Mouse (Mus musculus): ENCODE results near the gene Dennd1c. TPM values are rescaled to one million over a fixed set of nuclear protein-coding genes. Genes with fewer than 3 reads are reported as not detected.
"Not testable (repeated sequence)": the region's sequence is repeated elsewhere in the genome, so short reads cannot be mapped to it uniquely, and the experiment has no call there.

The Dennd1c gene
- total RNA-seq, 2 experiments from 2014 or later, result 7.2 to 25.0 TPM

DNA sequence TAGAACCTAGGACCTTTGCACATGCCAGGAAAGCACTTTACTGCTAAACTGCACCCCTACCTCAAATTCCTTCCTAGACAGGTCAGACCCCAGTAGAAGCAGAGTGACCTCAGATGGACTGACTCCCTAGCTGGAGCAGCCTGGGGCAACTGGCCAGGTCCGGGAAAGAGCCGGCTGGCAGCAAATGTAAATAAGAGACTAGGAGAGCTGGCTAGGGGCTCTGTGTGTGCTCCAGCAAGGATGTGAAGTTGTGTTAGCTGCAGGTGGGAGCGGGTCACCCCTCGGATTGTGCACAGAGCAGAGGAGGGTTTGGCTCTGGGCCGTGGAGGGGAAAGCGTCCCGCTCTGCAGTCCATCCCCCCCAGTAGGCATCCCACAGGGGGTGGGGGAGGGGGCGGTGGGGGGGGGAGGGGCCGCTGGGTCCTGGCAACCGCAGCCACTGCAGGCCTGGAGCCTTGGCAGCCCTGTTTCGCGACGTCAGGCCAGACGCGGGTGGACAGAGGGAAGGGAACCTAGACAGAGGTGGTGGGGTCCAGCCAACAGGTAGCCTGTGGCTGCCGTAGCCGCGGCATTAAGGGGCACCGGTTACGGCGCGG lies 19.3 kb downstream of the Dennd1c start, which contains the start of gene Crb3:
TSS of gene Crb3 (plus strand) at position 215 of the 595 bp plus-strand sequence.
- no peak for ATAC-seq (replicated peaks; ENCODE audit: low FRiP score, poor library complexity, severe bottlenecking)

DNA sequence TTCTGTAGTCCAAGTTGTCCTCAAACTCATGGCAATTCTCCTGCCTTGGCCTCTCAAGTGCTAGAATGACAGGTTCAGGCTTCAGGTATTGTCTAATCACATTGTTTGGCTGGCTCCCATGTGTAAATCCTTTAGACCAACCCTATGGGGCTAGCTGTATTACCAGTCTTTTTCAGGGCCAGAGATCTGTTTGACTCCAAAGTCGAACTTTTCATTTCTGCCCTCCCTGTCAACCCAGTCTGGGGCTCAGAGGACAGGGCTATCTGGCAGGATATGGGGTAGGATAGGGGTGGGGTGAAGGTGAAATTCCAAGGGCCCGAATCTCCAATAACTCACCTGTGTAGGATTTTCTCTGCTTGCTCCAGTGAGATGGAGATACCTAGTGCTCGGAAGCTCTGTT lies 22.1 kb downstream of the Dennd1c start:
- no peak for ATAC-seq (replicated peaks; ENCODE audit: low FRiP score, poor library complexity, severe bottlenecking)

DNA sequence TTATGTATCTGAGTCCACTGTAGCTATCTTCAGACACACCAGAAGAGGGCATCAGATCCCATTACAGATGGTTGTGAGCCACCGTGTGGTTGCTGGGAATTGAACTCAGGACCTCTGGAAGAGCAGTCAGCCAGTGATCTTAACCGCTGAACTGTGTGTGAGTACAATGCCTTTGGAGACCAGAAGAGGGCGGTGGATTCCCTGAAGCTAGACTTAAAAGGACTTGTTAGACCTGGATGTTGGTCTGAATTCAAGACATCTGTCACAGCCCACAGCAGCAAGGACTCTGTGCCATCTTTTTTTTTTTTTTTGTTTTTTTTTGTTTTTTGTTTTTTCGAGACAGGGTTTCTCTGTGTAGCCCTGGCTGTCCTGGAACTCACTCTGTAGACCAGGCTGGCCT lies 26.6 kb downstream of the Dennd1c start:
- not testable (repeated sequence) for ATAC-seq (replicated peaks; ENCODE audit: low FRiP score, poor library complexity, severe bottlenecking)

DNA sequence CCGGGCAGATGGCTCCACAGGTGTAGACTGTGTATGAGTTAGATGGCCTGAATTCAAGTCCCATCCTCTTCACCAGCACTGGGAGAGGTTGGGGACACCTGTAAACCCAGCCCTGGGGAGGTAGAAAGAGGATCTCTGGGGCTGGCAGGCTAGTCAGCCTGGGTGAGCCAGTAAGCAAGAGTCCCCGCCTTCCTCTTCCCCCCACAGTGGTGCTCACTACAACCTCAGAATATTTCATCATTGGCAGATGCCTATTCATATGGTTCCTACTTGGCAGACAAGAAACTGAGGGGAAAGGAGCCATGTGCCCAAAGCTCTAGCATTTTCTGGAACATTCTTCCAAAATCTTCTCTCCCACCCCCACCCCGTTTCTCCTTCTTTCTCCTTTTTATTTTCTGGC lies 29.5 kb downstream of the Dennd1c start:
- ATAC-seq (replicated peaks; ENCODE audit: low FRiP score, poor library complexity, severe bottlenecking), result no peak

DNA sequence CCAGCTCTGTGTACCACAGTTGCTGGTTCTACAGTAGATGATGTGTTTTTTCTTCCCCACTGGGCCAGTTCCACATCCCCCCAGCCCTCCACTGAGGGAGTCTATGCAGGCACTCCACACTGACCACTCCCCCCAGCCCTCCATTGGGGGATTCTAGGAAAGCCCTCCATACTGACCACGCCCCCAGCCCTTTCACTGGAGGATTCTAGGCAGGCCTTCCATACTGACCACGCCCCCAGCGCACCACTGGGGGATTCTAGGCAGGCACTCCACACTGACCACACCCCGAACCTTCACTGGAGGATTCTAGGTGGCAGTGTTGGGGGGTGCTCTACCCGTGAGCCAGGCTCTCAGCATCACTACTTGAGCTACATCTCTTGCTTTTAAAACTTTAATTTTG lies 30.9 kb downstream of the Dennd1c start:
- ATAC-seq (replicated peaks; ENCODE audit: low FRiP score, poor library complexity, severe bottlenecking), result no peak

DNA sequence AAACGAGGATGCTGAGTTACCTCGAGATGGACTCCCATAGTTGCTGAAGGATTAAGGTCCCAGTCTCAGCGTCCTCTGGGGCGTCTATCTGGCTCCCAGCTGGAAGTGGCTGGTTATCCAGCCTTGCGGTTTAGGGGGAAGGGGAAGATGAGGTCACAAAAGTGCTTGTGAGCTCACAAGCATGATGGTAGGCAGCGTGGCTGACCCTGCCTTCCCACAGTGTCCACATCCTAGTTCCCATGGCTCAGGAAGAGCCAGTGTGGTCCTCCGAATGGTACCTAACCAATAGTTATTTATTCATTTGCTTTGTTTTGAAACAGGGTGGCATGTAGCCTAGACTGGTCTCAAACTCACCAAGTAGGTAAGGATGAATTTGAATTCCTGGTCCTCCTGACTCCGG lies 36.8 kb downstream of the Dennd1c start, which contains the start of gene Slc25a41:
TSS of gene Slc25a41 (minus strand) at position 101 of the 400 bp plus-strand sequence.
- ATAC-seq (replicated peaks; ENCODE audit: low FRiP score, poor library complexity, severe bottlenecking), result no peak

DNA sequence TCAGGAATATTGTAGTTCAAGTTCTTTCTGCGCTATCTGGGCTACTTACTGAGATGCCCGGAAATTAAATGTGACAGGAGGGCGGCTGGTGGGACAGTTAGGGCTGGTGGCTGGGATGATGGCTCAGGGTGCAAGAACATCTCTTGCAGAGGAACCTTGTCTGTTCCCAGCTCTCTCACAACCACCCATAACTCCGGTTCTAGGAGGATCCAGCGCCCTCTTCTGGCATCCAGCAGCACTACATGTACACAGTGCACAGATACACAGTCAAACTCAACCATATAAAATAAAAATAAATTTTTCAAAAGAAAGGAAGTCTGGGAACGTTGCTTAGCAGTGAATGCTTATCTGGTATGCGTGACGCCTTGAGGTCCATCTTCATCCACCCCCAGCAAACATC lies 39.3 kb downstream of the Dennd1c start:
- no peak for ATAC-seq (replicated peaks; ENCODE audit: low FRiP score, poor library complexity, severe bottlenecking)

DNA sequence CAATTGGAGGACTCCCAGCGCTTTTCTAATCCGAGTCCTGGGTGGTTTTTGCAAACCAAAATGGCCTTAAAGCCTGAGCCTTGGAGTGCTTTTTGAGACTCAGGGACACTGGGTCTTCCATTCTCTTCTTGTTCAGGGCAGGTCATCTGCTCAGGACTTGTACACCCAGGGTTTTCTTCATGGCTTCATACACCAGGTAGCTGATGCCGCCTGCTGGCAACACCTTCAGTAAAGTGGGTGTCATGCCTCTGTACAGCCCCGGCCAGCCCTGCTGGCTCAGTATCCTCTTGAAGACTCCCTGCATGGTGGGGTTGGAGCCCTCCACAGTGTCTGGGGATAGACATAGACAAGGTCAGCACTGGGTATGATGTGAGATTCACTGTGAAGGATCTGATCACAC lies 45.5 kb downstream of the Dennd1c start:
- ATAC-seq (replicated peaks; ENCODE audit: low FRiP score, poor library complexity, severe bottlenecking), result no peak

DNA sequence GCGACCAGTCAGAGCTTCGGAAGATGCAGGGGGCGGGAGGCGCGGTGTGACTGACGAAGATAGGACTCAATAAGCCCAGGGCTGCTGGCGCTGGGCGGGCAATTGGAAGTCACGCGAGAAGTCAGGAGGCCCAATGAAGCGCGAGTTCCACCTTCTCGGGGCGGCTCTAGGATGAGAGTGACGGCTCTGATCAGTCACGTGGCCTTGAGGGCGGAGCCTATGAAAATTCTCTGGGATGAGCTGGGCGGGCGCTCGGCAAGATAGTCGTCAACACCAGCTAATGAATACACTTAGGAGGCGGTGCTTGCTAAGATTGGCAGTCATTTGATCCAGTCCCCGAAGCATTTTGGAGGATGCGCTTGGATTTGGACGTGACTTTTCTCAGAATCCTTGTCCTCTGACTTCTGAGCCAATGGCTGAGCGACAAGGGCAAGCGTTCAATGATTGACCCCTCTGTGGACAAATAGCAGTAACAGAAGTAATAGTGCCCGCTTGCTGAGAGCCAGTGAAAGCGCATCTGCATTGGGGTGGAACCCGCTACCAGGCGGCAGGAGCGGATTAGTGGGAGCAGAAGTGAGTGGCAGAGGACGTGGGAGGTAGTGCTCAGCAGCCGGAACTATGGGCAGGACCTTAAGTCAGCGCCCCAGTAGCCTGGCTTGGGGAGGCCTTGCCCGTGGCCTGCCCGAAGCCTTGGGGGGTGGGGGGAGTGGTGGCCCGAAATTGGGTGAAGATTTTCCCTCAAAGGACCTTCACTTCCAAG lies 46.5 kb downstream of the Dennd1c start:
- peak; percentile 88 for ATAC-seq (replicated peaks; ENCODE audit: low FRiP score, poor library complexity, severe bottlenecking)

DNA sequence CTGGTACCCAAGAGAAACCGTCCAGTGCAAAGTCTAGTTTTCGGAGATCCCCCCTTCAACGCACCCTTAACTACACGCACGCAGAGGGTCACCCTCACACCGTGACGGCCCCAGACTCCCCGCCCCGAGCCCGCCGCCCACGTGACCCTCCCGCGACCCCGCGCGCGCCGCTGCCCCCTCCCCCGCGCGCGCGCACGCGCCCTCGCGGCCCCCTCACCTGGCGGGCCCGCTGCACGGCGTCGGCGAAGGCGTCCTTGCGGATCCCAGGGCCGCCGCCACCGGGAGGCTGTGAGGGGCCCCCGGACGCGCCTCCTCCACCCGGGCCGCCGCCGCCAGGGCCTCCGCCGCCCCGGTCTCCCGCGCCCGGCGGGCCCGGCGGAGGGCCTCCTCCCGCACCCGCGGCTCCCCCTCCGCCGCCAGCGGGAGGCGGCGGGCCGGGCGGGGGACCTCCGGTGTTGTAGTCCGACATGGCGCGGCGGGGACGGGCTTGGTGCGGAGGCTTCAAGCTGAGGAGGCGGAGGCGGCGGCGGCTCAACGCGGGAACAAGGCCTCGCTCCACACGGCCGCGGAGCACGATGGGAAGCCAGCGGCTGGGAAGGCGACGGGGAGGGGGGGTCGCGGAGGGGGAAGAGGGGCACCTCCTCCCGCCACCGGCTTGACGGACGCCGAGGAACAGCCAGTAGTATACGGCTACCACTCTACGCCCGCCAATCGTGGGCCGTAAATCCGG lies 47.2 kb downstream of the Dennd1c start, which contains the start of gene Khsrp:
TSS of gene Khsrp (minus strand) at position 592 of the 730 bp plus-strand sequence.
- ATAC-seq (replicated peaks; ENCODE audit: low FRiP score, poor library complexity, severe bottlenecking), result no peak

DNA sequence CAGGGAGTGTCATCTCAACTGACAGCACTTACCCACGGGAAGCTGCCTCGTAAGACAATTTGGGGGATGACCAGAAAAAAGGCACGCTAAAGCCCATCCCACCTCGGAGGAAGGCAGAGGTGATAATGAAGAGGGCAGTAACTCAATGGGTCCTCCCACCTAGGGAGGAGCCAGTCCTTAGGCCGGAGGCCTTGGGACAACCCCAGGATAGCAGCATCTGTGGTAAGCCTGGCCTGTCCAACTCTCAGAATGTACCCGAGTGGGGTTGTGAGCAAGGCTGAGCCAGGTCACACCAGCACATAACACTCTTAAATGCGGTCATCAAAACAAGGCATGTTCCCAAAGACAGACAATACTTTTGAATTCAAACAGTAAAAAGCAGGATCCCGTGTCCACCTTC lies 48.6 kb downstream of the Dennd1c start:
- ATAC-seq (replicated peaks; ENCODE audit: low FRiP score, poor library complexity, severe bottlenecking), result peak; percentile 63

DNA sequence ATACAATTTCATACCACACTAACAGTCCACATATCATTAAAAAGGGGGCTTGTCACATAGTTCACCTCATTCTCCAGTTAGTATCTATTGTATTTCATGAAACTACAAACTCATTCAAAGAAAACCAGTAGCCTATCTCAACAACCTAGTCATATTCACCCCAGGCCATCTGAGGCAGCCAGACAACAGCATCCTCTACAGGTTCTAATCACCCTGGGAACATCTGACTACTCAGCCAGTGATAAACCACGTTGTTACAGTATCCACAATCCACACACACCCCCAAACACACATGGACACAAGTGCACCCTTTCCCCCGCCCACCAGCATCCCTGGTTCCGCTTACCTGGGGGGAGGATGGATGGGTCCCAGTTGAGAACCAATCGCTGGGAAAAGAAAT lies 50.8 kb downstream of the Dennd1c start:
- ATAC-seq (replicated peaks; ENCODE audit: low FRiP score, poor library complexity, severe bottlenecking), result no peak

DNA sequence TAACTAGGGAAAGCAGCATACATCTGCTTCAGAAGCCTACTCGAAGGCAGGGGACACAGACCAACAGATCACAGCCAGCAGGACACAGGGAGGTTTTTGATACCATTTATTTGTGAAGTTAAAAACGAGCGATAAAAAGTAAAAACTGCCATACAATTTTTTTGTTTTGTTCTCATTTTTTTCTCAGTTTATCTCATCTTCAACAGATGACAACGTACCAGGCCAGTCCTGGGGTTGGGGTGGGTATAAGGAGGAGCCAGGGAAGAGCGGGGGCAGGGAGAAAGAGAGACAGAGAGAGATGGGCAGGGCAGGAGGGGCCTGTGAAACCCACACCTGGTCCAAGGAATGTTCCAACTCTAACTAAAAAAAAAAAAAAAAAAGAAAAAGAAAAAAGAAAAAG lies 57.4 kb downstream of the Dennd1c start:
- ATAC-seq (replicated peaks; ENCODE audit: low FRiP score, poor library complexity, severe bottlenecking), result no peak

DNA sequence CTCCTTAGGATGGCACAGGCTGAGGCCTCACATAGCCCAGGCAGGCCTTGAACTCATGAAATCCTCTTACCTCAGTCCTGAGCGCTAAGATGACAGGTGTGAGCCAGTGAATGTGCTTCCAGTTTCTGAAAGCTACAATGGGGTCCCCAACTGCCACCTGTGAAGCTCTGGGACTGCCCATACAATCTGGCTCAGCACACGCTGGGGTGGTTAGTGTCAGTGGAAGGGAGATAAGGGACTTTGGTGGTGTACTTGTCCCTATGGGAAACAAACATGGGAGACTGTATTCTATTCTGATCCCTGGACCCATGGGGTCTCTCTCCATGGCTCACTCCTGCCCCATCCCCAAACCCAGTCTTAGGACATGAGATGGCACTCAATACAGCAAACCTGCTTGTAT lies 58.6 kb downstream of the Dennd1c start:
- ATAC-seq (replicated peaks; ENCODE audit: low FRiP score, poor library complexity, severe bottlenecking), result peak; percentile 77

Other genes starting within 250 kb of the Dennd1c start
- gene Rfx2, start 247.5 kb downstream of the Dennd1c start, total RNA-seq (2015; ENCODE audit: low replicate concordance), result 21.5 and 25.7 TPM in 2 replicates
- gene Rfx2, start 247.5 kb downstream of the Dennd1c start, total RNA-seq (2017; ENCODE audit: low replicate concordance), result 26.1 and 39.6 TPM in 2 replicates
- not detected in 2 replicates for gene Acsbg2, start 204.1 kb downstream of the Dennd1c start, total RNA-seq (2015; ENCODE audit: low replicate concordance)
- not detected in 2 replicates for gene Acsbg2, start 204.1 kb downstream of the Dennd1c start, total RNA-seq (2017; ENCODE audit: low replicate concordance)
- not detected in 2 replicates for gene 1700061G19Rik, start 203.0 kb downstream of the Dennd1c start, total RNA-seq (2015; ENCODE audit: low replicate concordance)
- not detected in 2 replicates for gene 1700061G19Rik, start 203.0 kb downstream of the Dennd1c start, total RNA-seq (2017; ENCODE audit: low replicate concordance)
- gene Mllt1, start 143.1 kb downstream of the Dennd1c start, total RNA-seq (2015; ENCODE audit: low replicate concordance), result 2.1 and 4.4 TPM in 2 replicates
- 1.3 and 3.5 TPM in 2 replicates for gene Mllt1, start 143.1 kb downstream of the Dennd1c start, total RNA-seq (2017; ENCODE audit: low replicate concordance)
- gene Acer1, start 96.4 kb downstream of the Dennd1c start, total RNA-seq (2015; ENCODE audit: low replicate concordance), result not detected in 2 replicates
- not detected in 2 replicates for gene Acer1, start 96.4 kb downstream of the Dennd1c start, total RNA-seq (2017; ENCODE audit: low replicate concordance)
- 4.6 and 13.8 TPM in 2 replicates for gene Clpp, start 88.2 kb downstream of the Dennd1c start, total RNA-seq (2015; ENCODE audit: low replicate concordance)
- 6.6 and 9.6 TPM in 2 replicates for gene Clpp, start 88.2 kb downstream of the Dennd1c start, total RNA-seq (2017; ENCODE audit: low replicate concordance)
- not detected in 2 replicates for gene Alkbh7, start 81.2 kb downstream of the Dennd1c start, total RNA-seq (2015; ENCODE audit: low replicate concordance)
- 2.5 and 8.9 TPM in 2 replicates for gene Alkbh7, start 81.2 kb downstream of the Dennd1c start, total RNA-seq (2017; ENCODE audit: low replicate concordance)
- gene Pspn, start 78.5 kb downstream of the Dennd1c start, total RNA-seq (2015; ENCODE audit: low replicate concordance), result not detected in 2 replicates
- gene Pspn, start 78.5 kb downstream of the Dennd1c start, total RNA-seq (2017; ENCODE audit: low replicate concordance), result 1.5 TPM in 1 of 2 replicates, not detected in the other
- gene Gtf2f1, start 67.2 kb downstream of the Dennd1c start, total RNA-seq (2015; ENCODE audit: low replicate concordance), result 18.3 and 33.9 TPM in 2 replicates
- gene Gtf2f1, start 67.2 kb downstream of the Dennd1c start, total RNA-seq (2017; ENCODE audit: low replicate concordance), result 34.3 and 59.5 TPM in 2 replicates
- not detected in 2 replicates for gene Gm17949, start 67.0 kb downstream of the Dennd1c start, total RNA-seq (2015; ENCODE audit: low replicate concordance)
- not detected in 2 replicates for gene Gm17949, start 67.0 kb downstream of the Dennd1c start, total RNA-seq (2017; ENCODE audit: low replicate concordance)
- gene Khsrp, start 47.0 kb downstream of the Dennd1c start, total RNA-seq (2015; ENCODE audit: low replicate concordance), result 32.9 and 37.6 TPM in 2 replicates
- 29.8 and 34.2 TPM in 2 replicates for gene Khsrp, start 47.0 kb downstream of the Dennd1c start, total RNA-seq (2017; ENCODE audit: low replicate concordance)
- not detected in 2 replicates for gene Slc25a41, start 36.9 kb downstream of the Dennd1c start, total RNA-seq (2015; ENCODE audit: low replicate concordance)
- gene Slc25a41, start 36.9 kb downstream of the Dennd1c start, total RNA-seq (2017; ENCODE audit: low replicate concordance), result not detected in 2 replicates
- gene Crb3, start 19.4 kb downstream of the Dennd1c start, total RNA-seq (2015; ENCODE audit: low replicate concordance), result not detected in 2 replicates
- gene Crb3, start 19.4 kb downstream of the Dennd1c start, total RNA-seq (2017; ENCODE audit: low replicate concordance), result not detected in 2 replicates
- gene Slc25a23, start 18.7 kb downstream of the Dennd1c start, total RNA-seq (2015; ENCODE audit: low replicate concordance), result 2.9 and 3.3 TPM in 2 replicates
- 1.2 and 4.7 TPM in 2 replicates for gene Slc25a23, start 18.7 kb downstream of the Dennd1c start, total RNA-seq (2017; ENCODE audit: low replicate concordance)
- gene Tubb4a, start 9.3 kb upstream of the Dennd1c start, total RNA-seq (2015; ENCODE audit: low replicate concordance), result not detected in 2 replicates
- gene Tubb4a, start 9.3 kb upstream of the Dennd1c start, total RNA-seq (2017; ENCODE audit: low replicate concordance), result 0.14 TPM in 1 of 2 replicates, not detected in the other
- gene Tnfsf9, start 26.8 kb upstream of the Dennd1c start, total RNA-seq (2015; ENCODE audit: low replicate concordance), result not detected in 2 replicates
- gene Tnfsf9, start 26.8 kb upstream of the Dennd1c start, total RNA-seq (2017; ENCODE audit: low replicate concordance), result not detected in 2 replicates
- not detected in 2 replicates for gene Cd70, start 71.3 kb upstream of the Dennd1c start, total RNA-seq (2015; ENCODE audit: low replicate concordance)
- not detected in 2 replicates for gene Cd70, start 71.3 kb upstream of the Dennd1c start, total RNA-seq (2017; ENCODE audit: low replicate concordance)
- gene Tnfsf14, start 115.7 kb upstream of the Dennd1c start, total RNA-seq (2015; ENCODE audit: low replicate concordance), result 1.5 TPM in 1 of 2 replicates, not detected in the other
- 1.5 and 2.0 TPM in 2 replicates for gene Tnfsf14, start 115.7 kb upstream of the Dennd1c start, total RNA-seq (2017; ENCODE audit: low replicate concordance)
- 214 and 227 TPM in 2 replicates for gene C3, start 149.6 kb upstream of the Dennd1c start, total RNA-seq (2015; ENCODE audit: low replicate concordance)
- gene C3, start 149.6 kb upstream of the Dennd1c start, total RNA-seq (2017; ENCODE audit: low replicate concordance), result 74.9 and 158 TPM in 2 replicates
- gene Gpr108, start 169.9 kb upstream of the Dennd1c start, total RNA-seq (2015; ENCODE audit: low replicate concordance), result 9.2 and 17.5 TPM in 2 replicates
- gene Gpr108, start 169.9 kb upstream of the Dennd1c start, total RNA-seq (2017; ENCODE audit: low replicate concordance), result 5.2 and 6.3 TPM in 2 replicates
- 0.42 and 3.1 TPM in 2 replicates for gene Trip10, start 170.9 kb upstream of the Dennd1c start, total RNA-seq (2015; ENCODE audit: low replicate concordance)
- gene Trip10, start 170.9 kb upstream of the Dennd1c start, total RNA-seq (2017; ENCODE audit: low replicate concordance), result 1.8 and 5.5 TPM in 2 replicates
- 22.9 and 30.5 TPM in 2 replicates for gene Vav1, start 200.6 kb upstream of the Dennd1c start, total RNA-seq (2015; ENCODE audit: low replicate concordance)
- 38.3 and 38.8 TPM in 2 replicates for gene Vav1, start 200.6 kb upstream of the Dennd1c start, total RNA-seq (2017; ENCODE audit: low replicate concordance)

Data from erythroblast, adult 5-6 weeks (primary cell).